15 mouse cellular contexts compared by ENCODE assay signal in genomic region chr19:40168391-40168790, GRCm38 (mm10). TPM values are rescaled to one million over a fixed set of nuclear protein-coding genes. Genes with fewer than 3 reads are reported as not detected.
"Had no signal": no experiment of that assay in that cellular context is flagged by ENCODE, and none has a peak within 500 bp of the region (broad histone marks: within the 10 kb centered on the region; RNA-seq: fewer than 3 reads in every experiment).

No protein-coding gene starts in this region.

RNA-seq across cellular contexts. Expression of gene Cyp2c70, which starts 18.7 kb away (rescaled TPM):
- polyA plus RNA-seq: forebrain, embryonic 15.5 days; forebrain, postnatal 0 days; heart, adult 2 months; heart, embryonic 11.5 days; heart, embryonic 13.5 days; heart, embryonic 15.5 days; heart, postnatal 0 days; hindbrain, embryonic 11.5 days; hindbrain, embryonic 13.5 days; hindbrain, embryonic 15.5 days; hindbrain, postnatal 0 days; kidney, postnatal 0 days; limb, embryonic 10.5 days; limb, embryonic 12.5 days; limb, embryonic 14.5 days had no signal
